Mouse (Mus musculus) ES-Bruce4 (cell line): ENCODE measurements around the gene Smpd4. TPM values are rescaled to one million over a fixed set of nuclear protein-coding genes. Genes with fewer than 3 reads are reported as not detected.

Experiments used
- H3K27ac ChIP-seq: 2 replicates; pipeline ENCODE4 v1.5.1; 2012; ENCODE audit warnings: low read length, inconsistent platforms; ENCODE audit not compliant: insufficient read depth
- H3K27me3 ChIP-seq: 2 replicates; pipeline ENCODE4 v1.6.1; 2012; ENCODE audit warnings: mild to moderate bottlenecking, low read length, inconsistent platforms; ENCODE audit not compliant: control insufficient read depth, poor library complexity, insufficient read depth, severe bottlenecking
- H3K36me3 ChIP-seq: 2 replicates; pipeline ENCODE4 v1.6.1; 2012; ENCODE audit warnings: inconsistent platforms, mild to moderate bottlenecking, low read length, moderate library complexity; ENCODE audit not compliant: control insufficient read depth, poor library complexity, insufficient read depth, severe bottlenecking
- H3K4me1 ChIP-seq: one replicate; pipeline ENCODE4 v1.8.1; 2011; ENCODE audit warnings: low read length; ENCODE audit not compliant: control insufficient read depth, insufficient read depth
- H3K4me3 ChIP-seq: 2 replicates; pipeline ENCODE4 v1.5.1; 2011; ENCODE audit warnings: low read depth, mild to moderate bottlenecking, low read length
- H3K9ac ChIP-seq: 2 replicates; pipeline ENCODE4 v1.6.1; 2012; ENCODE audit warnings: low read depth, mild to moderate bottlenecking, inconsistent platforms; ENCODE audit not compliant: poor library complexity, severe bottlenecking
- H3K9me3 ChIP-seq: replicated peaks from 2 replicates; pipeline ENCODE4 v1.6.1; 2012; ENCODE audit warnings: mild to moderate bottlenecking, low read length, inconsistent platforms; ENCODE audit not compliant: control insufficient read depth, poor library complexity, insufficient read depth, severe bottlenecking
- CTCF ChIP-seq: IDR thresholded peaks from one replicate; pipeline ENCODE4 v1.8.1; 2011; ENCODE audit warnings: low read depth, low read length
- EP300 ChIP-seq: IDR thresholded peaks from 2 replicates; pipeline ENCODE4 v1.6.1; 2011; ENCODE audit warnings: low read depth, low read length; ENCODE audit not compliant: insufficient read depth
- POLR2A ChIP-seq: IDR thresholded peaks from one replicate; pipeline ENCODE4 v1.8.1; 2011; ENCODE audit warnings: low read length; ENCODE audit not compliant: insufficient read depth
- polyA plus RNA-seq: library from polyadenylated mRNA; stranded (reverse); fragments of >200 nt; gene quantifications from 2 replicates; pipeline ENCODE4 v1.2.4, GENCODE M21; 2011; ENCODE audit warnings: low read depth; ENCODE audit not compliant: missing spikeins, insufficient read depth, insufficient read length

Gene Smpd4
- polyA plus RNA-seq, 1 experiment = 104 TPM

GRCm38 (mm10) chr16:17654188-17654795 lies 35.1 kb downstream of the Smpd4 start:
- Histone ChIP-seq H3K9ac (no peak overlapping the region), H3K27ac (no peak overlapping the region), H3K27me3 (no peaks in the 10 kb centered on the region), H3K9me3 (no peaks in the 10 kb centered on the region), H3K4me1 (no peaks in the 10 kb centered on the region), H3K4me3 (no peak overlapping the region), H3K36me3 (no peaks in the 10 kb centered on the region; the same call in 1 of the 2 replicates)
- TF ChIP-seq CTCF (no peak), EP300 (no peak), POLR2A (no peak)

- TF ChIP-seq CTCF = no peak
- TF ChIP-seq EP300 = no peak
- TF ChIP-seq POLR2A = no peak
- no peak overlapping the region for H3K27ac ChIP-seq
- no peak overlapping the region for H3K4me3 ChIP-seq
- no peaks in the 10 kb centered on the region; the same call in 1 of the 2 replicates for H3K36me3 ChIP-seq
- H3K9ac ChIP-seq = no peak overlapping the region
- H3K27me3 ChIP-seq = no peaks in the 10 kb centered on the region
- no peaks in the 10 kb centered on the region for H3K9me3 ChIP-seq
- H3K4me1 ChIP-seq = no peaks in the 10 kb centered on the region
These were observed 37.2 kb downstream of the Smpd4 start for GRCm38 (mm10) chr16:17656212-17656871.

- no peak overlapping the region for H3K27ac ChIP-seq
- H3K9me3 ChIP-seq = no peaks in the 10 kb centered on the region
- H3K27me3 ChIP-seq = no peaks in the 10 kb centered on the region
- H3K36me3 ChIP-seq = peaks cover 7% of the 10 kb centered on the region; the same call in 1 of the 2 replicates
- H3K9ac ChIP-seq = no peak overlapping the region
- no peak for TF ChIP-seq POLR2A
- TF ChIP-seq EP300 = no peak
- TF ChIP-seq CTCF = no peak
- no peaks in the 10 kb centered on the region for H3K4me1 ChIP-seq
- H3K4me3 ChIP-seq = no peak overlapping the region
These were observed 46.4 kb downstream of the Smpd4 start for GRCm38 (mm10) chr16:17665568-17665967.

GRCm38 (mm10) chr16:17669886-17670285 lies 50.7 kb downstream of the Smpd4 start:
- Histone ChIP-seq H3K27me3 (no peaks in the 10 kb centered on the region), H3K27ac (no peak overlapping the region), H3K4me3 (no peak overlapping the region), H3K4me1 (no peaks in the 10 kb centered on the region), H3K36me3 (0 out of 2 replicates have a peak, but pooled peaks cover 5% of the 10 kb centered on the region), H3K9me3 (no peaks in the 10 kb centered on the region), H3K9ac (no peak overlapping the region)
- TF ChIP-seq CTCF (no peak), EP300 (no peak), POLR2A (no peak)

Other genes starting within 250 kb of the Smpd4 start
- 17.0 and 18.9 TPM in 2 replicates for gene Snap29, start 213.4 kb upstream of the Smpd4 start, polyA plus RNA-seq
- 45.2 and 50.1 TPM in 2 replicates for gene Pi4ka, start 213.0 kb upstream of the Smpd4 start, polyA plus RNA-seq
- gene Crkl, start 167.4 kb upstream of the Smpd4 start, polyA plus RNA-seq = 45.7 and 48.9 TPM in 2 replicates
- gene Aifm3, start 129.7 kb upstream of the Smpd4 start, polyA plus RNA-seq = 6.4 and 7.5 TPM in 2 replicates
- gene Lztr1, start 110.7 kb upstream of the Smpd4 start, polyA plus RNA-seq = 46.1 and 46.6 TPM in 2 replicates
- gene Thap7, start 88.2 kb upstream of the Smpd4 start, polyA plus RNA-seq = 12.9 and 13.1 TPM in 2 replicates
- 1.6 and 1.8 TPM in 2 replicates for gene Lrrc74b, start 58.1 kb upstream of the Smpd4 start, polyA plus RNA-seq
- 0.25 TPM in 1 of 2 replicates, not detected in the other for gene P2rx6, start 57.5 kb upstream of the Smpd4 start, polyA plus RNA-seq
- 2.0 and 2.8 TPM in 2 replicates for gene Slc7a4, start 36.1 kb upstream of the Smpd4 start, polyA plus RNA-seq
- gene Ccdc74a, start 27.1 kb downstream of the Smpd4 start, polyA plus RNA-seq = 1.6 and 2.7 TPM in 2 replicates
- gene Med15, start 113.5 kb downstream of the Smpd4 start, polyA plus RNA-seq = 51.5 and 54.7 TPM in 2 replicates
- gene Klhl22, start 140.3 kb downstream of the Smpd4 start, polyA plus RNA-seq = 40.2 and 44.0 TPM in 2 replicates
- 5.8 and 6.5 TPM in 2 replicates for gene Scarf2, start 177.9 kb downstream of the Smpd4 start, polyA plus RNA-seq
- not detected in 2 replicates for gene B830017H08Rik, start 213.8 kb downstream of the Smpd4 start, polyA plus RNA-seq
- gene Car15, start 219.0 kb downstream of the Smpd4 start, polyA plus RNA-seq = not detected in 2 replicates